Mouse (Mus musculus): ENCODE measurements around the gene Xpc.
"Not testable (repeated sequence)": the region's sequence is repeated elsewhere in the genome, so short reads cannot be mapped to it uniquely, and the experiment has no call there.

Xpc gene

DNA sequence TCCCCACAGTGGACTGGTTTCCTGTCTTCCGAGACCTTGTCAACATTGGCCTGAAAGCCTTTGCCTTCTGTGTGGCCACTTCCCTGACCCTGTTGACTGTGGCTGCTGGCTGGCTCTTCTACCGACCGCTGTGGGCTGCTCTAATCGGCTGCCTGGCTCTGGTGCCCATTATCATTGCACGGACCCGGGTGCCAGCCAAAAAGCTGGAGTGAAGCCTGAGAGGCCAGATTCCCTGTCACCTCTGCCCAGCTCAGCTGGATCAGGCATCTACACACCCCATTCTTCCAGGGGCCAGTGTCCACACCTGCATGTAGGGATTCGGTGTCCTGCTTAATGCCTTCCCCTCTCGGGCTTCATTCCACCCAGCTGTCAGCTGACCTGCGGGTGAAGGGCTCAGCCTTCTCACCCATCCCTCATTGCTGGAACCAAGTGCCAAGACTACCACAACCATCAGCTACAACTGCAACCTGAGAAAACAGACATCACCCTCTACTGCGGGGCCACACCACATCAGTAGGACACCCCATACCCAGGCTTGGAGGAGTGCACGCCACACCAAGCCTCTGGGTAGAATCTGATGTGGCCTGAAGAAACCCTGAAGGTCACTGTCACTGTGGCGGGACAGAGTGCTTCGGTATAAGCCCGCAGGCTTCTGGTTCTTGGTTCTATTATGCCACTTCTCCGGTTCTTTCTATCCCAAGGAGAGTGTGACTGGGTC, 28.8 kb downstream of the Xpc start:
- in situ Hi-C loops (cut with MboI; ENCODE audit: low pct_unique_long_range_greater_than_20kb in 1 of 2, low sequenced_read_pairs in 2 of 2, unreplicated experiment in 1 of 2), result no loop called here

DNA sequence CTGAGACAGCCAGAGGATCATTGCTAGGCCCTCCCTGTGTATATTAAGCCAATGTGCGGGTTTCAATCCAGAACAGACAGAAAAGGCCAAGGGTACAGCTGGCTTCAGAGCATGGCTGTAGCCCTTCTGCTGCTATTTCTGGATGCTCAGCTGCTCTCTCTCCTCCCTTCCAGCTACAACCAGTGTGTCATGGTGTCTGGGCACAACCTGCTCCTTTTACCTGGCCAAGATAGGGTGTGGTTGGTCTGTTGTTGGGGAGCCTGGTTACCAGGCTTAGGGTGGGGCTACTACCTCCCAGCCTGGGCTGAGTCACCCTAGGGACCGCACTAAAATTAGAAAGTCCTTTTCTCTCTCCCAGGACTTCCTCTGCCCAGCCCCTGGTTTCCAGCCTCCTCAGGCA, 32.3 kb downstream of the Xpc start:
- in situ Hi-C loops (cut with MboI; ENCODE audit: low pct_unique_long_range_greater_than_20kb in 1 of 2, low sequenced_read_pairs in 2 of 2, unreplicated experiment in 1 of 2), result no loop called here

DNA sequence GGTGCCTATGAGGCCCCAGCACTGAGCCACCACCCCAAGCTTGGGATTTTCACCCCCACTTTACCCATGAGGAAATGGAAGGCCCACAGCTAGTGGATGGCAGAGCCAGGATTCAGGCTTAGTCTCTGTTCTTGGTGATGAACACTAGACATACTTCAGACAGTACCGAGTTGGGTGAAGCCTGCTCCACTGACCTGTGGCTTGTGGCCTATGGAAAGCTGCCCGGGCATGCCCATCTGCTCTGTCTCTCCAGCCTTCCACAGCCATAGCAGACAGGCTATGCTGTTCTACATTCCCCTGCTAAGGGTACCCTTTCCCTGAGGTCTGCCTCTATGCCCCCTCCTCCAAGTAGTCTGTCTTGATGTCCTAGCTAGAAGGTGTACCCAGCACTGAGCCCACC, 39.1 kb downstream of the Xpc start:
- in situ Hi-C loops (cut with MboI; ENCODE audit: low pct_unique_long_range_greater_than_20kb in 1 of 2, low sequenced_read_pairs in 2 of 2, unreplicated experiment in 1 of 2), result no loop called here

DNA sequence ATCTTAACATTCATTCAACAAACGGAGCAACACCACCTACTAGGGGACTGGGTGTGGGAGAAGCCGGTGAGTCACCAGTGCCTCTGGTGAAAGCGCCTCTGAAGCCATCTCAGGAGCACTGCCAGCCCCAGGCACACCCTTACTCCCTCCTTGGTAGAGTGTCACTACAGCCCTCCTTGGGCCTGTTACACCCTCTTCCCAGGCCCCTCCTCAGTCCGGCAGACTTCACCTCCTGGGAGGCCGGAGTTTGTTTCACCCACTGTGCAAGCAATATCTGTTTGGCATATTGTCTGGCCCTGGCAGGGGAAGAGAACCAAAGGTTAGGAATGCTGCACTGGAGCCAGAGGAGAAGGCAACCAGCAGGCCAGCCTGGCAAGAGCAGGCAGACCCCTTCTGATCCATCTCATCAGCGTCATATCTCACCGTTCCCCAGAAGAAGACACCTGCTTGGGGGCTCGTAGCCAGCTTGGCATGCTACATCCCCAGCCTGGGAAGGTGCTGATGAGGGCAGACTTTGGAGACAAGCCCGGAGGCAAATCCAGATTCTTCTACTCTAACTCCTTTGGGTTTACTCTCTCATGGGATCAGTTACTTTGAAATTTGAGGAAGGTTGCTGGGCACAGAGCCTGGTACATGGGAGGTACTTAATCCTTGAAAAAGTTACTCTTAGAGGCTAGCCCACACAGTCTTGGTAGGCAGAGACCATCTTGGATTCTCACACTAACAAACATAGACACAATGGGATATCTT, 41.1 kb downstream of the Xpc start:
- in situ Hi-C loops (cut with MboI; ENCODE audit: low pct_unique_long_range_greater_than_20kb in 1 of 2, low sequenced_read_pairs in 2 of 2, unreplicated experiment in 1 of 2), result no loop called here

DNA sequence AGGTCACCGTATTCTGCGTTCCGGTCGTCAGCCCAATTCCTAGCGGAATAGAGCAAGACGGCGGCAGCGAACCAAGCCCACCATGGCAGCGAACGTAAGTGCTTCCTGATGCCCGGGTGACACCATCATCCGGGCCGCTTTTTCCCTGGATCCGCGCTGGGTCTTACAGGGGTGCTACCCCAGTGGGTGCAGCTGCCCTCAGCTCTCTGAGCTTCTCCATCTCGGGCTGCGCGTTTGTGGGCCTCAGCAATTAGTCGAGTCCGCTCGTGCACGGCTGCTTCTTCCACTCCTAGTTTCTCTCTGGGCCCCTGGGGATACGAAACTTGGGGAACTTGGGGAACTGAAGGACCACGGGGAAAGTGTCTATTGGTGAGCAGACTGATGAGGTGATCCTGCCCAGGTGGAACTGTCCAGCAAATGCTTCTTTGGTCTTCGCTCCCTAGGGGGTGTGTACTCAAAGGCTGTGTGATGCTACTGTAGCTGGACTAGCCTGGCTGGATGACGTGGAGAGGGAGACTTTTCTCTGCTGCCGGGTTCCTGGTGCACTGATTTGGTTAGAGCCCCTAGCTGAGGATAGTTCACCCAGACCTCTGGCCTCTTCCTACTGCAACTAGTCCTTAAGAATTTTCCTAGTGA, 41.8 kb downstream of the Xpc start:
- in situ Hi-C loops (cut with MboI; ENCODE audit: low pct_unique_long_range_greater_than_20kb in 1 of 2, low sequenced_read_pairs in 2 of 2, unreplicated experiment in 1 of 2), result no loop called here

DNA sequence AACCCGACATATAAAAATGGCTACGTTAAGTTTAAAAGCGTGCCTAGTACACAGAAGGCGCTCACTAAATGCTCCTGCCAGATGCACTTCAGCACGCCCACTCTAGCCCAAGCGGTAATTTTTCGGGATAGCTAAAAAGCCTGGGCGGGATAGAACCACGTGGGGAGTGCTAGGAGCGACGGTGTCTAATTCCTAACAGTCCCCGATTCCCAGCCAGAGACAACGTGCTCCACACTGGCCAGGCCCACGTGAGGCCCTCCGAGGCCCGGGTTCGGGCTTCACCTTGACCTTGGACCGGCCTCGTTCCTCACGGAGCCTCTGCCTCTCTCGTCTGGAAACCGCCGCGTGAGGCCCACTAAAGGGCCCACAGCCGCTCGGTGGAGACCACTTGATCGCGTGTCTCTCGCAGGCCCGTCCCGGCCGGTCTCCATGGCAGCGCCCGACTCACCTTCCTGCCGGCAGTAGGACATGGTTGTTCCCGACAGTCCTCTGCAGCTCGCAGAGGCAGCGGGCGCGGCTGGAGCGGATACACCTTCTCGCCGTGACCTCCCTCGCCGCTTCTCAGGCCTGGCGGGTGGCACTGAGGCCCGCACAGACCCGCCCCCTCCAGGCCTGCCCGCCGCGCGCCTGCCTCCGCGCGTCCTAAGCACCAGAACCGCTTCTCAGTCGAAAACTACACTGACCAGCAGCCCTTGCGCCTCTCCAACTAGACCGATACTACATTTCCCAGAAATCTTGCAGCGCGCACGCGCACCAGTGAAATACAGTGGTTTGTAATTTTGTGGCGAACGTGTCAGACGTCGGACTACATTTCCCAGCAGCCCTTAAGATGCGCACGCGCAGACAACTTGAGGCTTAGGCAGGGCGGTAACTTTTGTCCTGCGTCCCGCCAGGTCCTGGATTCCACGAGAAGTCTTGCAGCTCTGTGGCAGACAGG, 42.6 kb downstream of the Xpc start, which contains the start of the genes Chchd4 and Tmem43:
Chchd4 (minus strand) TSS at position 679 of the 937 bp plus-strand sequence.
Tmem43 (plus strand) TSS at position 836 of the 937 bp plus-strand sequence.
- in situ Hi-C loops (cut with MboI; ENCODE audit: low pct_unique_long_range_greater_than_20kb in 1 of 2, low sequenced_read_pairs in 2 of 2, unreplicated experiment in 1 of 2), result no loop called here

DNA sequence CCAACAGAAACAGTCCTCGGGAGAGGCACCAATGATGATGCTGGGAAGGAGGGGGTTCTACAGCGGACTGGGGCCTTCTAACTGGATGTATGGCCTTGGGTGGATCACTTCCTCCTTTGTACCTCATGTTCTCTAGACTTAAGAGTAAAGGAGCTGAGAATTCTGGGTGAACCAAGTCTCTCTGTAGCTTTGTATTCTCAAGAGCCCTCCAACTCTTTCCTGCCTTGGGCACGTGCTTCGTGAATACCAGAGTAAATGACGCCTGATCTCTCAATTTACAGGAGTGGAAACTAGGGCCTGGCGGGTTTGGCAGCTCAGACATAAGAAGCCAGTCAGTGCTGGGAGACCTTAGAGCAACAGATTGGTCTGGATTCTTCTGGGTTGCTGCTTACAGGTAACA, 43.4 kb downstream of the Xpc start:
- in situ Hi-C loops (cut with MboI; ENCODE audit: low pct_unique_long_range_greater_than_20kb in 1 of 2, low sequenced_read_pairs in 2 of 2, unreplicated experiment in 1 of 2), result no loop called here

DNA sequence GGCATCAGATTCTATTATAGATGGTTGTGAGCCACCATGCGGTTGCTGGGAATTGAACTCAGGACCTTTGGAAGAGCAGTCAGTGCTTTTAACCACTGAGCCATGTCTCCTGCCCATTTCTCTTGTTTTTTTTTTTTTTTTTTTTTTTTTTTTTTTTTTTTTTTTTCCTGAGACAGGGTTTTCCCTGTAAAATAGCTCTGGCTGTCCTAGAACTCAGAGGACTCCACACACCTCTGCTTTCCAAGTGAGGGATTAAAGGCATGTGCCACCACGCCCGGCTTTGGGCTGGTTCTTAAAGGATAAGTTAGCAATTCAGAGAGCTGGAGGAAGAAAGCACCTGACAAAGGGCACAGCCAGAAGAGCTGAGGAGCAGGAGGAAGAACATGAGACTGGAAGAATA, 44.3 kb downstream of the Xpc start:
- in situ Hi-C loops (cut with MboI; ENCODE audit: low pct_unique_long_range_greater_than_20kb in 1 of 2, low sequenced_read_pairs in 2 of 2, unreplicated experiment in 1 of 2), result not testable (repeated sequence)

DNA sequence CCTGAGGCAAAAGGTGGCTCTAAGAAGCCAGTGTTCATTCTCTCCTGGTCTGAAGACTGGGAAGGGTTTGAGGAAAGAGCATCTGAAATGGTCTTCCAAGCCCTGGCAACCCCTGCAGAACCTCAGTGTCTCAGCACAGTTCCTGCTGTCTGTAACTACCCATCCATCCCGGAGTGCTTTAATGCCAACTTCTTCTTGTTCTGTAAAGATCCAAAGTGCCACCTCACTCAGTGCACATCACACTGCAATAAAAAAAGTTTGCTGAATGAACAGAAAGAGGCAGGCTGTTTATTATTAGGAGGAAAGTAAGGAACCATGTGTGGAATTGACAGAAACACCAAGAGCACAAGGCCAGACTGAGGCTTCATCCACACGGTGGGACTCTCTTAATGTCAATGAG, 45.0 kb downstream of the Xpc start:
- in situ Hi-C loops (cut with MboI; ENCODE audit: low pct_unique_long_range_greater_than_20kb in 1 of 2, low sequenced_read_pairs in 2 of 2, unreplicated experiment in 1 of 2), result no loop called here

DNA sequence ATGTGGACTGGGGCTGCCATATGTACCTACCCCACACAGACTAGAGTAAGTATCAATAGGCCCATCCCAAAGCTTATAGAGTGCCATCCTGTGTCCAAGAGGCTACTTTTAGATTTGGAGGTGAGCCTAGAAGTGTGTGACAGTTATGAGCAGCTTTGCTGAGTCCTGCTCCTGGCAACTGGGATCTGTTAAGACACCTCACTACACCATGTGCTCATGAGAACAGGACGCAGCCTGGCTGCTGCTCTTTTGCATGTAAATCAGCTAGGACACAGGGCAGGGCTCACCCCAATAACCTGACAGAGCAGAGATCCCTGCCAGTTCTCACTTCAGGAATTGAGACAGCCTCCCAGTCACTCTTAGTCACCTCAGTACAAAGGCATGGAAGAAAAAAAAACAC, 48.6 kb downstream of the Xpc start:
- in situ Hi-C loops (cut with MboI; ENCODE audit: low pct_unique_long_range_greater_than_20kb in 1 of 2, low sequenced_read_pairs in 2 of 2, unreplicated experiment in 1 of 2), result no loop called here

DNA sequence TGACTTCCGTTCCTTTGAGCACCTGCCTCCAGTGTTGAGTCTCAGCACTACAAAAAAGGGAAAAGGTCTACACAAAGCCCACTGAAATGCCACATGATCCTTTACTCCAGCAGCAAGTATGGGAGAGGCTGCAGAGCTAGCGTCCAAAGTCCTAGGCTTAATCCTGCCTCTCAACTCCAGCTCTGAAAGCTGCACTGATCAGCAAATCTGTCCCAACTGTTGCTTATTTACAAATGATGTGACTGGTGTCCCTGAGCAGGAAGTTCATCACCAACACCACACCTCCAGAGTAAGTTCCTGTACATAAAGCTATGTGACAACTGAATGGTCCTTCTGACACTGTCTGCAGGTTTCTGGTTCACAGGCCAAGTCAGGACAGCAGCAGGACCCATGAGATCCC, 49.9 kb downstream of the Xpc start:
- in situ Hi-C loops (cut with MboI; ENCODE audit: low pct_unique_long_range_greater_than_20kb in 1 of 2, low sequenced_read_pairs in 2 of 2, unreplicated experiment in 1 of 2), result no loop called here

DNA sequence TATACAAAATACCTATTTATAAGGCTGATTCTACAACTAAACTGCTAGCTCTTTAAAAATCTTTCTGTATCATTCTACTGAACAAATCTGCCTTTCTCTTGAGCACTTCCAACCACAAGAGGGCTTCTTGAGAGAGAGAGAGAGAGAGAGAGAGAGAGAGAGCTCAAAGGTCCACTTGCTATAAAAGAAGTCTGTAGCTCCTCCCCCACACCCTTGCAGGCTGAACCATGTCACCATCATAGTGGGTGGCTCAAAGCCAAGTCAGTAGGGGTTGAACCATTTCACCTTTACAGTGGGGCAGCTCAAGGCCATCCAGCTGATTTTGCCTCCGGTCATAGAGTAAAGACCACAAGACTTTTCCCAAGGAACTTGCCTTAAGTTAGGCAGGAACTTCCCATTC, 56.2 kb downstream of the Xpc start:
- in situ Hi-C loops (cut with MboI; ENCODE audit: low pct_unique_long_range_greater_than_20kb in 1 of 2, low sequenced_read_pairs in 2 of 2, unreplicated experiment in 1 of 2), result no loop called here

DNA sequence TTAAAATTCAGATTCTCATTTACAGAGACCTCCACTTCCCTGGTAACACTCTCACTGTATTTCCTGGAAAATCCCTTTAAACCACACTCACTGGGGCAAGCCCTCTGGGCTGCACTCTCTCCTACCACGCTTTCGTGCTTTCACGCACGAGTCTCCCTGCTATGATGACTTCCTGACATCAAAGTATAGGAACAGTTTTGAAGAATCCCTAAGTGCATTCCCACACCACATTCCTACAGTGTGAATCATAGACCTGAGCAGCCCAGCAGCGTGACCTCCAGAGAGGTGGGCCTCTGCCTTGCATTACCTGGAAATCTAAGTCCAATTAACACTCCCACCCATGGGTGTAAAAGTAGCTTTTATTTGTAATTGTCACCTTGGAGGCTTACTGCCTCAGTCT, 61.1 kb downstream of the Xpc start:
- in situ Hi-C loops (cut with MboI; ENCODE audit: low pct_unique_long_range_greater_than_20kb in 1 of 2, low sequenced_read_pairs in 2 of 2, unreplicated experiment in 1 of 2), result no loop called here

DNA sequence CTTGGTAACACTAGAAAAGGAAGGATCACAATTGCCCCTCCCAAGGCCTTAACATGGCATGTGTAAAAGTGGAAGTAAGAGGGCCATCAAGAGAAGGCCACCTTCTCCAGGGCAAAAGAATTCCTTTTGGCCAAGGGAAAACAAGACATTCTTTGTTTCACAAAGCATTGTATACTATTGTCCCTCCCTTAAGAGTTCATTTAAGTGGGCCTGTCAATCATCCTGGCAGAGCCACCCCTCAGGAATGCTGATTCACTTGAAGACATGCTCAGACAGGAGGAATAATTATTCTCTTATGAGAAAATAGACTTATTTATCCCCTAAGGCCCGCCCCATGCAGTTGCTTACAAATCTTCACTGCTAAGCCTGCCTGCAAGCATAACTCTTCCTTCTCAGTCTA, 63.6 kb downstream of the Xpc start:
- in situ Hi-C loops (cut with MboI; ENCODE audit: low pct_unique_long_range_greater_than_20kb in 1 of 2, low sequenced_read_pairs in 2 of 2, unreplicated experiment in 1 of 2), result no loop called here

DNA sequence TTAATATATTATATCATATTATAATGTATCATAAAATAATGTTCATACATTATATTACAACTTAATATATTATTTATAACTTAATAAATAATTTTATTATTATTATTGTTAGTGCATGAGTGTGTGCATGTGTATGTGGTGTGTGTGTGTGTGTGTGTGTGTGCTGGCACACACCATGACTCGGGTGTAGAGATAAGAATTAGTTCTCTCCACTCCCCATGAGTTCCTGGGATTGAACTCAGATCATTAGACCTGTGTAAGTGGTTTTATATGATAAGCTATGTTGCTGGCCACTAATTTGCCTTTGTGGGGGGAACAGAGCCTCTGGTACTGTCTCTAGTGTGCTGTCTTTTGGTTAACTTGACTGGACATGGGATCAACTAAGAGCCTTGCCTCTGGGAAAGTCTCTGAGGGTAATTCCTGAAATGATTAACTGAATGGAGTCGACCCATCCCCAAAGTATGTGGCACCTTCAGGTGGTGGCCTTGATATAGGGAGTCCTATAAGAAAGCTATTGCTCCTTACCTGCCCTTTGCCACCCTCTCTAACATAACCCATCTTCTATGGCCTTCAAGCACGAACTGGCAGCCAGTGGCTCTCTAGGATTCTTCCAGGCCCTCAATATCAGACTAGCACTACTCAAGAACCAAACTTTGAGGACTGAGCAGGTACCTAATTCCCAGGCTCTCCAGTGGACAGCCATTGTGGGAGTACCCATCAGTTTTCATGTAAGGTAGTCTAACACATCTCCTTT, 66.0 kb downstream of the Xpc start:
- in situ Hi-C loops (cut with MboI; ENCODE audit: low pct_unique_long_range_greater_than_20kb in 1 of 2, low sequenced_read_pairs in 2 of 2, unreplicated experiment in 1 of 2), result no loop called here

DNA sequence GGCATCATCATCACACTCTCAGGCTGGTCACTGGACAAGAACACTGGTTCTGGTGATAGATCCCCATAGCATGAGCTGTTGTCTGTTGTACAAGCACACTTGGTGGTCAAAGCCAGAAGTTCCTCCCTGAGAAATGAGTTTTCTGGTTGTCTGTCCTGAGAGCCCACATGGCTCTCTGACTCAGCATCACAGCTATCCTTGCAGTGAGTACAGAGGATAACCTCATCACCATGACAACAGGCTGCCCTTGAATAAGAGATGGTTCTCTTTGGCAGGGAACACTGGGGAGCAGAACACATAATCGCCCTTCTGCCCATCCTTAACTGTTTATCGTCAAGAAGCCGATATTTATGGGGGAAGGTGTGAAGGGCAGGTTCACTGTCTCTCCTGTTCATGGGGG, 70.4 kb downstream of the Xpc start:
- in situ Hi-C loops (cut with MboI; ENCODE audit: low pct_unique_long_range_greater_than_20kb in 1 of 2, low sequenced_read_pairs in 2 of 2, unreplicated experiment in 1 of 2), result no loop called here

DNA sequence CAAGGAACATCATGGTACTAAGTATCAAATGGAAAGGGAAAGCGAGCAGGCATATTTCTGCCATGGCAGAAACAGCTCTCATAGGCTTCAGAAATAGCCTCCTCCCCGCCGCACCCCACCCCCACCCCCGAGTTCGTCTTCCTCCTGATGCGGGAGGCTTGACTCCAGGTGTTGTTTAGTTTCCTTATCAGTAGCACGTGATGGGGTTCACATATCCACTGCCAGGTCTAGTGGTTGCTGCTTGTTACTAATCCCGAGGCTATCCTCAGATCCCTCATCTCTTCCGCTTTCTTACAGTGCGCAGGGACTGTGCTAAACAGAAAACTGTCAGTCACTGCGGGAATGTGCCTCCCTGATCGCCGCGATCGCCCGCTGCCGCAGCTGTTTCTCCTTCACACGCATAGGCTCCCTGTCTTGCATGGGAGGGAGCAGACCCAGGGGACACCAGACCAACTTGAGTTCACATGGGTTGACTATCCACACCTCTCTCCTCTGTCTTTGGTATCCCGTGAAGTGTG, 74.5 kb downstream of the Xpc start:
- in situ Hi-C loops (cut with MboI; ENCODE audit: low pct_unique_long_range_greater_than_20kb in 1 of 2, low sequenced_read_pairs in 2 of 2, unreplicated experiment in 1 of 2), result no loop called here

Data from mouse embryonic stem cell (cell line).